Mouse (Mus musculus) kidney, embryonic 15.5 days (tissue): Measurements from ENCODE around the gene Baz2b. TPM values are rescaled to one million over a fixed set of nuclear protein-coding genes. Genes with fewer than 3 reads are reported as not detected.

ENCODE experiments used
- ATAC-seq: fragments of 200-750 bp; cut with Nextera tagmentation; replicated peaks from 2 replicates; pipeline ENCODE4 v1.8.0; 2017; ENCODE audit warnings: moderate TSS enrichment; ENCODE audit not compliant: low FRiP score
- H3K27ac ChIP-seq: fragments of 300-500 bp; sonication (generic); 2 replicates; pipeline ENCODE4 v1.5.1; 2015; ENCODE audit warnings: mild to moderate bottlenecking, inconsistent platforms
- H3K27me3 ChIP-seq: fragments of 300-500 bp; sonication (generic); 2 replicates; pipeline ENCODE4 v1.6.1; 2015; ENCODE audit warnings: inconsistent platforms
- H3K36me3 ChIP-seq: fragments of 300-500 bp; sonication (generic); 2 replicates; pipeline ENCODE4 v1.6.1; 2015; ENCODE audit warnings: inconsistent platforms
- H3K4me1 ChIP-seq: fragments of 300-500 bp; sonication (generic); 2 replicates; pipeline ENCODE4 v1.6.1; 2015; ENCODE audit warnings: inconsistent platforms
- H3K4me2 ChIP-seq: fragments of 300-500 bp; sonication (generic); 2 replicates; pipeline ENCODE4 v1.6.1; 2015; ENCODE audit warnings: moderate library complexity, mild to moderate bottlenecking, inconsistent platforms
- H3K4me3 ChIP-seq: fragments of 300-500 bp; sonication (generic); replicated peaks from 2 replicates; pipeline ENCODE4 v1.5.1; 2015; ENCODE audit warnings: mild to moderate bottlenecking, inconsistent platforms
- H3K9ac ChIP-seq: fragments of 300-500 bp; sonication (generic); 2 replicates; pipeline ENCODE4 v1.6.1; 2015; ENCODE audit warnings: mild to moderate bottlenecking, inconsistent platforms
- H3K9me3 ChIP-seq: fragments of 300-500 bp; sonication (generic); replicated peaks from 2 replicates; pipeline ENCODE4 v1.6.1; 2016; ENCODE audit warnings: inconsistent platforms
- whole genome bisulfite sequencing: fragments of 180-500 bp; shearing (Covaris S2); methylation state at CpG from one replicate; pipeline ENCODE4 v1.1.7; 2015; ENCODE audit warnings: mixed read lengths; 5-methylcytosine and 5-hydroxymethylcytosine counted together
- polyA plus RNA-seq: library from polyadenylated mRNA; unstranded; fragments of >200 nt; fragmentation: Nextera tagmentation; extraction: Ambion mirVana; gene quantifications from 2 replicates; pipeline ENCODE4 v1.2.1, GENCODE M21; 2015

Baz2b gene
- polyA plus RNA-seq: 55.3 and 59.1 TPM in 2 replicates

DNA sequence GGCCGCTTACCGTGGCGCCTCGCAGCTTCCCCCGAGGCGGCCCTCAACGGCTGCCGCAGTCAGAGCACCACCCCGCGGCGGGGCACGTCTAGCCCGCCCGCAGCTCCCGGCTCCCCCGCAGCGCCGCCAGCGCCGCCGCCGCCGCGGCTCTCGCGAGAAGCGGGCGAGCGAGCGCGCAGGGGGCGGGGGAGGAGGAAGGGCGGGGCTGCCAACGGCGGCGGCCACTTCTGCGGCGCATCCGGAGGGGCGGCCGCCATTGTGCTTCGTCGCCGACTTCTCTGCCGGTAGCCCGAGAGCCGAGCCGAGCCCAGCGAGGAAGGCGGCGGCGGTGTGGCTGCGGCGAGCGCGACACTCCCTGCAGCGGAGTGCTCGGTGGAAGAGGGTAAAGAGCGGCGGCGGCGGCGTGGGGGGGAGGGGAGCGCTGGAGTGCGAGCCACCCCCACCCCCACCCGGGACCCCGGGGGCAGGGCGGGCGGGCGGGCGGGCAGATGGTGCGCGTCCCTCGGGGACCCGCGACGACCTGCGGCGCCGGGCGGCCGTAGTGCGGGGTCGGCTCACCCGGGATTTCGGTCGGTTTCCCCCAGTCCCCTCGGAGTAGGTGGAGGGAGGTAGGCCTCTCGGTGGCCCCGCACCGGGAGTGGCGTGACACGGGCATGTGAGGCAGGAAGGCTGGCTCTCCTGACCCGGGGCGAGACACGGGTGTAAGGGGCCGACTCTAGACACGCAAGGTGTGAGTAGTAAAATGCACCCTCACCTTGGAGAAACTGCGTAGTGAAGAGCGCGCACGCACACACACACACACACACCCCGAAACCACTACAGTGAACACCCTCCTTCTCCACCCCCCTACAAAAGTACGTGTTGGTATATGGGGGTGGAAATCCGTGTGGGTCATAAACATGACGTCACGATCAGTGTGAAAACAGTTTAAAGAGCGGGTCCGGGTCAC lies at the start of gene Baz2b, which contains the start of gene March7:
Baz2b (minus strand) TSS at position 137 of the 949 bp plus-strand sequence.
March7 (plus strand) TSS at position 185 of the 949 bp plus-strand sequence.
- no peaks in the 10 kb centered on the region for H3K9me3 ChIP-seq
- H3K9ac ChIP-seq: peak within 1 kb of the TSS; percentile 93
- no peaks in the 10 kb centered on the region for H3K27me3 ChIP-seq
- H3K4me3 ChIP-seq: peak within 1 kb of the TSS; percentile 92
- H3K4me2 ChIP-seq: peak within 1 kb of the TSS; percentile 70
- H3K36me3 ChIP-seq: peaks cover 33% of the 10 kb centered on the region
- ATAC-seq: peak; percentile 93
- under 1% methylated on average over 78 of the region's 109 CpGs for WGBS
- H3K27ac ChIP-seq: peak within 1 kb of the TSS; percentile 91
- H3K4me1 ChIP-seq: peaks cover 34% of the 10 kb centered on the region

DNA sequence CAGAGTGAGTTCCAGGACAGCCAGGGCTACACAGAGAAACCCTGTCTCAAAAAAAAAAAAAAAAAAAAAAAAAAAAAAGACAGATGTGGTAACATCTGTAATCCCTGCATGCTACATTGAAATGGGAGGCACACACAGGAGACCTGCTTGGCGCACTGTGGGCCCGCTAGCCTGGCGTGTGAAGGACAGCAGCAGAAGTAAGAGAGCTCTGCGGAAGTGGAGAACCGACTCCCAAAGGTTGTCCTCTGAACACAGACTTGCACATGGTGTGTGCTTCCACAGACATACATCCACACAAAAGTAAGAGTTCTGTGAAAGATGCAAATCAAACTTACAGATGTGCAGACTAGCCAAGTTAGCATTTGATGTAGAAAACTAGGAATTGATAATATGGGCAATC lies 49.5 kb upstream of the Baz2b start:
- no peak for ATAC-seq
- H3K36me3 ChIP-seq: peaks cover 34% of the 10 kb centered on the region

DNA sequence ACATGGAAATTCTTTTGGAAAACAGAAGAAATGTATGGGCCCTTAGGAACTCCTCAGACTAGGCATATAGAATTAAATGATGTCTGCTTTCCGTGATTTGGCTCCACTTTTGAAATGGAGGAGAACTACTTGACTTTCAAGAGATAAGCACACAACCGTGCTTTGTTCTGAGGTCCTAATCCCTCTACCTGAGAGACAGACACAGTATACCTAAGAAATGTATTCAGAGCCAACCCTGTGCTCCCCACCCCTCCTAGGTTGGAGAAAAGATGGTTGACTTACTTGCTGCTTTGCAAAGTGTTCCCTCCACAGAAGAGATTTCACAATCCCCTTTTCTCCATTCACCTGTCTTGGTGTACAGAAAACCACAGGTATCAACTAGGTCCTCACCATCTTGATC lies 47.1 kb upstream of the Baz2b start:
- no peak overlapping the region for H3K27ac ChIP-seq
- H3K36me3 ChIP-seq: peaks cover 48% of the 10 kb centered on the region
- no peak overlapping the region for H3K4me2 ChIP-seq
- H3K4me1 ChIP-seq: no peaks in the 10 kb centered on the region
- no peaks in the 10 kb centered on the region for H3K27me3 ChIP-seq
- no peak overlapping the region for H3K4me3 ChIP-seq
- no peak overlapping the region for H3K9ac ChIP-seq
- 82% methylated on average over 2 of the region's 2 CpGs for WGBS
- ATAC-seq: no peak
- H3K9me3 ChIP-seq: no peaks in the 10 kb centered on the region

More for the DNA sequence above, 49.5 kb upstream of the Baz2b start:
- Histone ChIP-seq H3K4me2 (no peak overlapping the region), H3K27me3 (no peaks in the 10 kb centered on the region), H3K9me3 (no peaks in the 10 kb centered on the region), H3K4me1 (no peaks in the 10 kb centered on the region), H3K4me3 (no peak overlapping the region), H3K9ac (no peak overlapping the region), H3K27ac (no peak overlapping the region)
- WGBS: 90% methylated on average over 5 of the region's 5 CpGs

DNA sequence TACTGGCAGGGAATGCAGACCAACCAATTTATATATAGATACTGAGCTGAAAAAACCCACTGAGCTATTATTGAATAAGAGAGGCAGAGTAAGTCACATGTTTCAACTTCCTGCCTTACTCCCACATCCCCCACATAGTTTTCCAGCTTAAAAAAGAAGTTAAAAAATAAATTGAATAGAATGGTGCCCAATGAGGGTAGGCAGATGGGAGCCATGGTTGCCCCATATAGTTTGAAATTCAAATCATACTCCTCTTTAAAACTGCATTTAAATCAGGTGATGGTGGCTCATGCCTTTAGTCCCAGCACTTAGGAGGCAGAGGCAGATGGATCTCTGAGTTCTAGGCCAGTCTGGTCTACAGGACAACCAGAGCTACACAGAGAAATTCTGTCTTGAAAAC lies 43.9 kb upstream of the Baz2b start:
- Histone ChIP-seq H3K27me3 (no peaks in the 10 kb centered on the region), H3K36me3 (peaks cover 70% of the 10 kb centered on the region), H3K9me3 (no peaks in the 10 kb centered on the region), H3K9ac (no peak overlapping the region), H3K4me1 (no peaks in the 10 kb centered on the region), H3K27ac (no peak overlapping the region), H3K4me3 (no peak overlapping the region), H3K4me2 (no peak overlapping the region)
- ATAC-seq: no peak

DNA sequence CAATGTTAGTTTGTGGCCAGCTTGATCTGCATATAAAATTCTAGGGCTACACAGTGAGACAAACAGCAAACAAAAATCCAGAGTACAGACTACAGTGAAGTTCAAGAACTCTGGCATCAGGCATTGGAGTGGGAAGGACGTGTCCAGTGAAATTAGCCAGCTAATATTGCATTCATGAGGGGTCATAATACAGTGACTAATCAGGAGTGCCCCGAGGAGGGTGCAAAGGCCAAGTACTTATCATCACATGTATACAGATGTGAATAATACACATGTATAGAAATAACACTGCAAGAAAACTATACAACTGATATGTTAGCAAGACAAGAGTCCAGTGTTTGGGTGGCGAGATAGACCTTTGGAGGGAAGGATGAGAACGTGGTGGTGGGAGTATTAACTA lies 43.1 kb upstream of the Baz2b start:
- Histone ChIP-seq H3K4me1 (no peaks in the 10 kb centered on the region), H3K36me3 (peaks cover 65% of the 10 kb centered on the region), H3K9me3 (no peaks in the 10 kb centered on the region), H3K4me2 (no peak overlapping the region), H3K4me3 (no peak overlapping the region), H3K27ac (no peak overlapping the region), H3K9ac (no peak overlapping the region), H3K27me3 (no peaks in the 10 kb centered on the region)
- WGBS: 85% methylated on average over 4 of the region's 4 CpGs
- ATAC-seq: no peak

DNA sequence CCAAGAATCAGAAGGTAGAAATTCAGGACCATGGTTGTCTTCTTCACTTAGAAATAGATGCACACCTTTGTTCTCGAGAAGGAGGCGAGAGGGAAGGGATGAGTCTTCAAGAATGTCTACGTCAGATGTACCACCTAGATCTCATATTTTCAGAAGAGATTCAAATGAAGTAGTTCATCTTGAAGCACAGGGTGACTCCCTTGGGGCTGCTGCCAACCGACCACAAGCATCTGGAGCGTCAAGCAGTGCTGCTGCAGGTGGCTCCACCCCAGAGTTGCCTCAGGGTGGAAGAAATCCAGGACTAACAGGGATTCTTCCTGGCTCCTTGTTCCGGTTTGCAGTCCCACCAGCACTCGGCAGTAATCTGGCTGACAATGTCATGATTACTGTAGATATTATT lies 24.9 kb upstream of the Baz2b start:
- no peak overlapping the region for H3K4me2 ChIP-seq
- no peaks in the 10 kb centered on the region for H3K27me3 ChIP-seq
- ATAC-seq: no peak
- H3K9ac ChIP-seq: no peak overlapping the region
- H3K36me3 ChIP-seq: peaks cover 87% of the 10 kb centered on the region
- H3K9me3 ChIP-seq: no peaks in the 10 kb centered on the region
- no peaks in the 10 kb centered on the region for H3K4me1 ChIP-seq
- no peak overlapping the region for H3K4me3 ChIP-seq
- no peak overlapping the region for H3K27ac ChIP-seq
- WGBS: 88% methylated on average over 7 of the region's 7 CpGs

DNA sequence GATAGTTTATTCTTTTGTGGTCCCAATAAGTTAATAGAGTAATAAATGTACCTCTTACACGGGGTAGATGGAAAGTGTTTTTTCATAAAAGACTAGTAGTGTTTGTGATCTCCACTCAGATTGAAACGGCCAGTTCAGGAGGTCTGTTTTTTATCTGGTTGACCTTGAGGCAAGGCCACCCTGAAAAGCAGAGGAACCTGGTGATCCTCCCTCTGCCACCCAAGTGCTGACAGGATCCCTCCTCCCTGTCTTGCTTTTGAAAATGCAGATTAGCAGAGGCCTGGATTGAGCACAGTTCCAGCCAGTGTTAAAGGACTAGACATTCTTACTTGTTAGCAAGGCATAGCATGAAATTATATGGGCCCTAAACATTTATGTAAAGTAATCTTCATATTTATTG lies 23.5 kb upstream of the Baz2b start:
- WGBS: 57% methylated on average over 2 of the region's 2 CpGs
- H3K27me3 ChIP-seq: no peaks in the 10 kb centered on the region
- peaks cover 81% of the 10 kb centered on the region for H3K36me3 ChIP-seq

DNA sequence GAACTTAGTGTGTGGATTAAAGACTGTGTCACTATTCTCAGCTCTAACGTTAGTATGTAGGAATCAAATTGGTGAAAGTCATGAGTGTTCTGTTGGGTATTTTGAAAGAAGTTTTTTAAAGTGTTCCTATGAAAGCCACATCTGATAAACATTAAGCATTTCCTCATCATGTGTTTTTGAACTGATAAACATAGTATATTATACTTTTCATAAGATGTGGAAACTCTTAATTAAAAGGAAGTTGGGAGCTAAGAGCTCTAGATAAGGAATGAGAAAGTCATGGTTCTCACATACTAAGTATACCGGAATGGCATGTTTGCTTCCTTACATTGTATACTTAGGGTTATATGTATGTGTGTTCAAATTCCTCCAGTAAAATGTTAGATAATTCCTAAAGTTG lies 20.7 kb upstream of the Baz2b start:
- Histone ChIP-seq H3K9ac (no peak overlapping the region), H3K4me1 (no peaks in the 10 kb centered on the region), H3K4me3 (no peak overlapping the region), H3K36me3 (peaks cover 66% of the 10 kb centered on the region), H3K27me3 (no peaks in the 10 kb centered on the region), H3K9me3 (no peaks in the 10 kb centered on the region; the same call in 1 of the 2 replicates), H3K4me2 (no peak overlapping the region), H3K27ac (no peak overlapping the region)
- 94% methylated on average over 2 of the region's 2 CpGs for WGBS
- no peak for ATAC-seq

More for the DNA sequence above, 23.5 kb upstream of the Baz2b start:
- Histone ChIP-seq H3K4me2 (no peak overlapping the region), H3K27ac (no peak overlapping the region), H3K4me3 (no peak overlapping the region), H3K9ac (no peak overlapping the region), H3K9me3 (no peaks in the 10 kb centered on the region), H3K4me1 (no peaks in the 10 kb centered on the region)
- ATAC-seq: no peak

DNA sequence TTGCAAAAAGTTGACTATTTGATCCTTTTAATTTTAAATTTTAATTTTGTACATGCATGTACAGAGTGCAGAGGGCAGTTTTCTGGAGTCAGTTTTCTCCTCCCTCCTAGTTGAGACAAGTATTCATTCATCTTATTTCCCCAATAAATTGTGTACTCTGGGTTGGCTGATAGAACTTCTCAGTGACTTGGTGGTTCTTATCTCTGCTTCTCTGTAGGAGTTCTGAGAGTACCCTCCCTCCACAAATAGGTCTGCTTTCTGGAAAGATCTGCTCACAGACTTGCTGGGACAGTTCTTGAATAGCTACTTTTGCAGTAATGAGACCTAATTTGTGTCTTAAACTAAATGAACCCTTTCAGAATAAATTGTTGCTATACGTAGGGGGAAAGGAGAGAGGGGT lies 18.8 kb upstream of the Baz2b start:
- Histone ChIP-seq H3K27me3 (no peaks in the 10 kb centered on the region), H3K4me2 (no peak overlapping the region)
- 83% methylated on average over 1 of the region's 1 CpGs for WGBS

DNA sequence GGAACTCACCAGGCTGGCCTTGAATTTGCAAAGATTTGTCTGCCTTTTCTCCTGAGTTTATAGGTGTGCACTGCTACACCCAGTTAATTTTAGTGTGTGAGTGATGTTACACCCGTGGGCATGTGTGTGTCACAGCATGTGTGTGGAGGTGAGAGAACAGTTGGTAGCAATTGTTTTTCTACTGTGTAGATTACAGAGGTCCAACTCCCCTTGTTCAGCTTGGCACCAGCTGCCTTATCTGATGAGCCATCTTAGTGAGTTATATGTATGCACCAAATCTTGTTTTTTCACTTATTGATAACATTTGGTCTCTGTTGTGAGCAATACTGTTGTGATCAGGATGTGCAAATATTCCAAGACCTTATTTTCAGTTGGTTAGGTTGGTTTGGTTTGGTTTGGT lies 13.8 kb upstream of the Baz2b start:
- Histone ChIP-seq H3K9me3 (no peaks in the 10 kb centered on the region; the same call in 1 of the 2 replicates), H3K27ac (no peak overlapping the region), H3K4me1 (peaks cover 12% of the 10 kb centered on the region), H3K9ac (no peak overlapping the region), H3K36me3 (0 out of 2 replicates have a peak, but pooled peaks cover 10% of the 10 kb centered on the region), H3K4me2 (no peak overlapping the region), H3K27me3 (no peaks in the 10 kb centered on the region), H3K4me3 (no peak overlapping the region)
- 54% methylated on average over 1 of the region's 1 CpGs for WGBS
- ATAC-seq: no peak

More for the DNA sequence above, 18.8 kb upstream of the Baz2b start:
- Histone ChIP-seq H3K4me1 (no peaks in the 10 kb centered on the region), H3K36me3 (peaks cover 51% of the 10 kb centered on the region), H3K9me3 (no peaks in the 10 kb centered on the region; the same call in 1 of the 2 replicates), H3K27ac (no peak overlapping the region), H3K4me3 (no peak overlapping the region), H3K9ac (no peak overlapping the region)
- no peak for ATAC-seq

DNA sequence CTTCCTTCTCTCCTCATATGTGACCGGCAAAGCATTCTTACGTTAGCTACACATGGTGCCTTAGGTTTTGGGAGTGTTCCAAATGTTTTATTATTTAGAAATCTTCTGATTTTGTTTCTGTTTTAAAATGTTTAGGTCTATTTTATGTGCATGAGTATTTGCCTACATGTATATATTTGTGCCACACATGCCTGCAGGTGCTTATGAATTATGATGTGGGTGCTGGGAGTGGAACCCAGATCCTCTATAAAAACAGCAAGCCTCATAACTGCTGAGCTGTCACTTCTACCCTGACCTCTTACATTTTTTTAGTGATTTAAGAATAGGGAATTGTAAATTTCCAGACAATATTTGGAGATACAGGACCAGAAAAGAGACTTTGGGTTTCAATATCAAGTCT lies 12.3 kb upstream of the Baz2b start:
- no peaks in the 10 kb centered on the region; the same call in 1 of the 2 replicates for H3K9me3 ChIP-seq
- no peak for ATAC-seq
- H3K27me3 ChIP-seq: no peaks in the 10 kb centered on the region
- H3K4me2 ChIP-seq: no peak overlapping the region
- H3K9ac ChIP-seq: no peak overlapping the region
- WGBS: 78% methylated on average over 2 of the region's 2 CpGs
- 0 out of 2 replicates have a peak, but pooled peaks cover 10% of the 10 kb centered on the region for H3K36me3 ChIP-seq
- H3K4me1 ChIP-seq: peaks cover 12% of the 10 kb centered on the region
- no peak overlapping the region for H3K27ac ChIP-seq
- no peak overlapping the region for H3K4me3 ChIP-seq

DNA sequence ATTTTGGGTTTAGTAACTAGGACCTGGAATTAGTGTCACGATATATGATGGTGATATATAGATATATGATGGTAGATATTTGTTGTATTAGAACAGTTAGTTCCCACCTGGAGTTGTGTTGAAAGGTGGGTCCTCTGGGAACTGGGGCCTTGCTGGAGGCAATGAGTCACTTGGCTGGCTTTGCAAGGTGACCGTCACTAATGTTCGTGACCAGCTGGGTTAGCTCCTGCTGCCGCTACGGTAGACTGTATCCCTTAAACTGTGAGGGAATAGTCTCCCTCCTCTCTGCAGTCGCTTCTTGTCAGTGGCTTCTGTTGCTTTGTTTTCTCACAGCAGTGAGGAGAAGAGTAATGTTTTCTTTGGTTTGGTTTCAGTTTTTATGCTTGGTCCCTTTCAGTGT lies 11.6 kb upstream of the Baz2b start:
- WGBS: 26% methylated on average over 6 of the region's 6 CpGs
- no peak overlapping the region for H3K27ac ChIP-seq

More for the DNA sequence above, 11.6 kb upstream of the Baz2b start:
- H3K9me3 ChIP-seq: no peaks in the 10 kb centered on the region; the same call in 1 of the 2 replicates
- no peak overlapping the region for H3K4me3 ChIP-seq
- 0 out of 2 replicates have a peak, but pooled peaks have one; percentile 22 for ATAC-seq
- peak overlapping the region; percentile 10; the same call in 1 of the 2 replicates for H3K4me2 ChIP-seq
- 0 out of 2 replicates have a peak, but pooled peaks cover 11% of the 10 kb centered on the region for H3K36me3 ChIP-seq
- no peaks in the 10 kb centered on the region for H3K27me3 ChIP-seq
- H3K4me1 ChIP-seq: peaks cover 15% of the 10 kb centered on the region
- no peak overlapping the region for H3K9ac ChIP-seq
